Mouse (Mus musculus): Measurements from ENCODE around the gene Nfib.

- no peak for TF ChIP-seq CTCF (IDR thresholded peaks at IDR 0.05; ENCODE audit: low read depth, low read length)
- no peak for TF ChIP-seq GATA1 (IDR thresholded peaks at IDR 0.05; ENCODE audit: borderline replicate concordance, low read length)
- no peak for TF ChIP-seq TAL1 (conservative IDR thresholded peaks at IDR 0.05; ENCODE audit: low read depth, low read length)
- no peak for TF ChIP-seq POLR2AphosphoS5 (IDR thresholded peaks at IDR 0.05; ENCODE audit: insufficient replicate concordance, low read depth, low read length)
Observed at GRCm38 (mm10) chr4:82288138-82288537, 417.4 kb downstream of the Nfib start.

Data from G1E (cell line).